Mouse (Mus musculus): ENCODE data around the gene Raver2.
"Not testable (repeated sequence)": the region's sequence is repeated elsewhere in the genome, so short reads cannot be mapped to it uniquely, and the experiment has no call there.

Raver2 gene

GRCm38 (mm10) chr4:101068786-101069153 lies at the start of gene Raver2:
Raver2 (plus strand) TSS chr4:101068983.
- peak; percentile 35 for DNase-seq

GRCm38 (mm10) chr4:101020596-101020995 lies 48.2 kb upstream of the Raver2 start, which contains the start of gene Gm10577:
Gm10577 (minus strand) TSS chr4:101020696.
- no peak for DNase-seq

GRCm38 (mm10) chr4:101026566-101026965 lies 42.2 kb upstream of the Raver2 start:
- no peak for DNase-seq

- no peak for DNase-seq
These were observed 41.8 kb upstream of the Raver2 start for GRCm38 (mm10) chr4:101026995-101027394.

- no peak for DNase-seq
These were observed 40.9 kb upstream of the Raver2 start for GRCm38 (mm10) chr4:101027852-101028411.

- DNase-seq, result no peak
These were observed 35.7 kb upstream of the Raver2 start for GRCm38 (mm10) chr4:101033047-101033446.

- DNase-seq, result no peak
These were observed 33.7 kb upstream of the Raver2 start for GRCm38 (mm10) chr4:101035131-101035530.

- DNase-seq, result no peak
These were observed 31.6 kb upstream of the Raver2 start for GRCm38 (mm10) chr4:101037156-101037555.

- no peak for DNase-seq
These were observed 25.1 kb upstream of the Raver2 start for GRCm38 (mm10) chr4:101043691-101044090.

- DNase-seq, result no peak
These were observed 24.6 kb upstream of the Raver2 start for GRCm38 (mm10) chr4:101044149-101044548.

GRCm38 (mm10) chr4:101046576-101046975 lies 22.2 kb upstream of the Raver2 start:
- no peak for DNase-seq

- DNase-seq, result no peak
These were observed 6.6 kb upstream of the Raver2 start for GRCm38 (mm10) chr4:101062146-101062545.

GRCm38 (mm10) chr4:101066401-101066800 lies 2.4 kb upstream of the Raver2 start:
- no peak for DNase-seq

- DNase-seq, result peak; percentile 12
These were observed 580 bp downstream of the Raver2 start for GRCm38 (mm10) chr4:101069154-101069971.

GRCm38 (mm10) chr4:101071570-101071969 lies 2.8 kb downstream of the Raver2 start:
- DNase-seq, result no peak

- no peak for DNase-seq
These were observed 7.6 kb downstream of the Raver2 start for GRCm38 (mm10) chr4:101076425-101076824.

GRCm38 (mm10) chr4:101080016-101080415 lies 11.2 kb downstream of the Raver2 start:
- no peak for DNase-seq

GRCm38 (mm10) chr4:101082176-101082888 lies 13.5 kb downstream of the Raver2 start:
- peak; percentile 24 for DNase-seq

GRCm38 (mm10) chr4:101084863-101085262 lies 16.1 kb downstream of the Raver2 start:
- no peak for DNase-seq

GRCm38 (mm10) chr4:101086040-101086439 lies 17.3 kb downstream of the Raver2 start:
- DNase-seq, result no peak

- DNase-seq, result no peak
These were observed 18.9 kb downstream of the Raver2 start for GRCm38 (mm10) chr4:101087721-101088120.

- not testable (repeated sequence) for DNase-seq
These were observed 21.8 kb downstream of the Raver2 start for GRCm38 (mm10) chr4:101090630-101091029.

- DNase-seq, result no peak
These were observed 24.5 kb downstream of the Raver2 start for GRCm38 (mm10) chr4:101093292-101093691.

GRCm38 (mm10) chr4:101107122-101107521 lies 38.3 kb downstream of the Raver2 start:
- no peak for DNase-seq
